Mouse (Mus musculus) bone marrow, adult 2 months (tissue): Measurements from ENCODE around the gene Mxra8.

Experiments used
- CTCF ChIP-seq: fragments of 200-500 bp; IDR thresholded peaks from 2 replicates; pipeline ENCODE4 v1.5.1; 2011; ENCODE audit warnings: low read length, control low read depth; ENCODE audit not compliant: control insufficient read depth, insufficient read depth
- POLR2A ChIP-seq: fragments of 200-500 bp; IDR thresholded peaks from 2 replicates; pipeline ENCODE4 v1.6.1; 2011; ENCODE audit warnings: low read depth, mild to moderate bottlenecking, control low read depth, low read length, borderline replicate concordance; ENCODE audit not compliant: control insufficient read depth

DNA sequence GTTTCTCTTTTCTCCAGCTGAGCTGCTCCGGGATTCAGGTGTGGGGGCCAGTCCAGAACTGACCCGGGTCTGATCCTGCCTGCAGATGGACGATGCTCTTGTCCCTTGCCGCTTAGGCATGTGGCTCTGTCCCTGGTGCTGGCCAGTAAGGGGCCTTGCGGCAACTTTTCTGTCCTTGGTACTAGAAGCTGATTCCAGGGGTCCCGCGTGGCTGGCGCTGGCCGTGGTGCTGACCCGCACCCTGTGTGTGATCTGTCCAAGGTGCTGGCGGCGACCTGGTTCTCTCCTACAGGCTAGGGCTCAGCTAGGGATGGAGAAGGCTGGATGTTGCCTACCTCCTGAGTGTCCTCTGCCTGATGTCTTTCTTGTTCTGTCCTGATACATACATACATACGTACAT, 19.8 kb downstream of the Mxra8 start:
- TF ChIP-seq CTCF (no peak), POLR2A (no peak)
